Mouse (Mus musculus) right cerebral cortex, adult 18-20 months (tissue): ENCODE measurements around the gene Cyb5b.

ENCODE experiments used
- DNase-seq: peaks from one replicate; pipeline ENCODE4 v3.0.0; 2022; ENCODE audit warnings: mixed read lengths

Gene Cyb5b

DNA sequence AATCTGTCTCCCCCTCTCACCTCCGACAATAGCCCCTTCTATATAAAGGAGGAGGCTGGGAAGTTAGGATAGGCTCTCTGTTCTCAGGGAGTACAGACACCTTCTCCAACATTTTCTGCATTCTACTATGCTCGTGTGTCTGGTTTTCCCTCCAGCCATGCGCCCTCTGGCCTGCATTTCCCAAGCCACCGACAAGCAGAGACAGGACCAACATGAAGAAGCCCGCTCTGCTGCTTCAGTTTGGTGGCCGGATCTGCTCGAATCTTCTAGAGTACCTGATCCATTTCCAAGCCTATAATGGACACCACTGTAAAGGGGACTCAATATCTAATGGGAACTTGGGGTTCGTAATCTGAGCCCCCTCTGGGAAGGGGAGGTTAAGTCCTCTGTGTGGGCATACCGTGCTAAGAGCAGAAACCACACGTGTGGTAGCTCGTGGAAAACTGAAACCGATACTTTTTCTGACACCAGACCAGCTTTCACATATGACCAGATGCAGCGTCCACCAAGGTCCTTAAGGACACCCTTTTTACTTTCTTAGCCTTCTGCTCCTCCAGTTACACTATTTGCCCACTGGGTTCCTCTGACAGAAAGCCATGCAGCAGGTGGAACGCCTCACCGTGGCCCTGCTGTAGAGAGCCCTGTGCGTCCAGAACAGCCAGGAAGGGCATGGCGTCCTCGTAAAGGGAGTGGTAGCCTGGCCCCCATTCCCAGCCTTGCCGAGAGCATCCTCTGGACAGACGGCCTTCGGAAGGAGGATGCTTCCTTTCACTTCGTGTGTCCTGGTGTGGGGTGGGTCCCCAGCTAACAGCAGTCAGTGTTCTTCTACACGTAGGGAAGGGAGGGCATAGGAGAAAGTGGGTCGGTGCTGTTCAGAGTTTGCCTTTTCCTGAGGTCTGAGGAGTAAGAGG is 17.6 kb upstream of the Cyb5b start:
- no peak for DNase-seq

DNA sequence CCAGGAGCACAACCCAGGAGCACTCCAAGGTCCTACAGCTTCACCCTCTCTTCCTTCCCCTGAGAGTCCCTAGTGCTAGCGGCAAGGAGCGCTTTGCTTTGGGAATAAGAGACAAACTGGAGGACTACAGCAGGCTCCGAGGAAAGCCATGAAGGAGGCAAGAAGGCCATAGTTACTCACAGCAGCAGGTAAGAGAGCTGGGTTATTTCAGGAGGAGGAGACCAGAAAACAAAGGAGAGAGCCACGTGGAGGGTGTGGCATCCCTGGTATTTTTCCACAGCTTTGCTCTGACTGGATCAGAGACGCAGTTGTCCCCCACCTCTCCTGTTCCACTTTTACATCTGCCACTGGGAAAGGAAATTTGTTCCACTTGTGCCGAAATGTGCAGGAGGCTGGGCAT is 16.6 kb upstream of the Cyb5b start:
- DNase-seq = no peak

DNA sequence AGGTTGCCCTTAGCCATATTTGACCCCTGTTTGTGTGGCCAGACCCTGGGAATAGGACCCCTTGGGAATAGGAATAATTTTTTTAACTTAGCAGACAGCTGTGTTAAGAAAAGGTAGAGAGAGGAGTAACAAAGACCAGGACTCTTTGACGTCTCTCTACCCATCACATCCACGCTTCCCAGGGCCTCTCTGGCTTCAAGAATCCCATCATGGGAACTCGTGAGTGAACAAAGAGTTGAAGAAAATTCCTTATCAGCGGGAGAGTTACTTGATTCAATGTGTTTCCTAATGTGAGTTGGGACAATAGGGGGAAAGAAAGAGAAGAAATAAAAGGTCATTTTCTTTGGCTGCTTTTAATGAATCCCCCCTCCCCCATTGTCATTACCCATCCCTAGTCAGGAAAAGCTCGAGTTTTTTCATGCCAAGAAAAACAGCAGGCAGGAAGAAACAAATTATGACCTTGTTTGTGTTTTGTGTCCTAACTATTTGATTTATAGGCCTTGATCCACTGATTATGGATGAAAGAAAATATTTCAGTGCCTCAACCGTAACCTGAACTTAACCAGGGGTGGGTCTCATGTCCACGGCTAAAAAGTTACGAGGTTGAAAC is 14.3 kb upstream of the Cyb5b start:
- DNase-seq = no peak

DNA sequence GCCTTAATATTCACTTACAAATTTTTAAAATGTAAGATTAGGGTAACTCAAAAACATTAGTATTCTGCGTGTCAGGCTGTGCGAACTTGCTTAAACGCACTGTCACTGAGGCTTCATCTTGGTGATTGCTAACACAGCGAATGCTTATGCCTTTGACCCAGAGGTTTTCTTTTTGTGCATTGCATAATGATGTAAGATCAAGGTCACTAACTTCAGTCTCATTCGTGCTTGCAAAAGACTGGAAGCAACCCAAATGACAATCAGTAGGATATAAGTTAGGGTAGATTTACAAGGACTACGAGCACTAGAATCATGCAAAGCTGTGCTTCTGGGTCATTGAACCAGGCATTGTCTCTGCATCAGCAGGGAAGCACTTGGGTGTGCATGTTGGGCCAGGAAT is 12.8 kb upstream of the Cyb5b start:
- DNase-seq = no peak

DNA sequence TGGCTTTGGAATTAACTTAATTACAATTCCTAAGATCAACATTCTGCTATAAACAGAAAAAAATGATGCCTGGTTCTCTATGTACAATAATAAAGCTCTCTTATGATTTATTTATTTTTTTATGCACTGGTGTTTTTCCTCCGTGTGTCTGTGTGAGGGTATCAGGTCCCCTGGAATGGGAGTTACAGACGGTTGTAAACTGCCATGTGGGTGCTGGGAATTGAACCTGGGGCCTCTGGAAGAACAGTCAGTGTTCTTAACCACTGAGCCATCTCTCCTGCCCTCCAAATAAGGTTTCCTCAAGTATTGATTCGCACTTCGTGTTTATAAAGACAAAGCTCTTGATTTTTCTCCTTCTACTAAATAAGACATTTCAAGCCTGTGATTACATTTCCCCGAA is 12.1 kb upstream of the Cyb5b start:
- DNase-seq = no peak

- DNase-seq = no peak
Observed at GRCm38 (mm10) chr8:107139704-107140470, 10.6 kb upstream of the Cyb5b start.

- no peak for DNase-seq
Observed at GRCm38 (mm10) chr8:107142539-107142938, 7.9 kb upstream of the Cyb5b start.

GRCm38 (mm10) chr8:107143501-107143900 is 6.9 kb upstream of the Cyb5b start:
- DNase-seq = no peak

GRCm38 (mm10) chr8:107146186-107146585 is 4.3 kb upstream of the Cyb5b start:
- DNase-seq = no peak

GRCm38 (mm10) chr8:107148802-107149201 is 1.6 kb upstream of the Cyb5b start:
- DNase-seq = peak; percentile 19

DNA sequence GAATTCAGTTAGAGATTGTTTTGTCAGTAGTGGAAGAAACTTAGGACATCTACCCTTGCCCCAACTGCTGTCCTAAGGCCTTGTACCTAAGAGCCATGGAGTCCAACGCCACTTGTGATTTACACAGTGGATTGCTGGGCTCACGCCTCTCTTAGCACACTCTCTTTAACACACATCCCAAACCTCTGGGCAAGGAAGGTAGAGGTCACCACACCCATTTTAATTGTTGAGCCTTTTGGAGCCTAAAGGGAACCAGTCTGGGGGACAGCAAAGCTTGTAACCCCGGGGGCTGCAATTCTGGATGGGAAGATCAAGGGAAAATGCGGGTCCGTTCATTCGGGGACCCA is 410 bp upstream of the Cyb5b start:
- no peak for DNase-seq

GRCm38 (mm10) chr8:107151212-107151920 is 926 bp downstream of the Cyb5b start:
- no peak for DNase-seq

- DNase-seq = no peak
Observed at GRCm38 (mm10) chr8:107153326-107154210, 3.1 kb downstream of the Cyb5b start.

DNA sequence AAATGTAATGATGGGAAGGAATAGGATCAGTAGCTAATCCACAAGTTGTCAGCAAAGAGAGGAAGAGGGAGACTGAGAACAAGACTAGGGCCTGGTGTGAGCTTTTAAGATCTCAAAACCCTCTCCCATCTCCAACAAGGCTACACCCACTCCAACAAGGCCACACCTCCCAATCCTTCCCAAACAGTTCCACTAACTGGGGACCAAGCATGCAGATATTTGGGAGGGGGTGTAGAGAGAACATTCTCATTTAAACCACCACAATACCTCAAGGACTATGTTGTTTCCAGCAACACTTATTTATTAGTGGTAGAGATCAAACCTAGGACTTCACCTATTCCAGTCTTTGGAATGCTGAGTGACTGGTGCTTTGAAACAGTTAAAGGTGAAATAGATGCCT is 6.4 kb downstream of the Cyb5b start:
- no peak for DNase-seq

- no peak for DNase-seq
Observed at GRCm38 (mm10) chr8:107157836-107158235, 7.4 kb downstream of the Cyb5b start.

DNA sequence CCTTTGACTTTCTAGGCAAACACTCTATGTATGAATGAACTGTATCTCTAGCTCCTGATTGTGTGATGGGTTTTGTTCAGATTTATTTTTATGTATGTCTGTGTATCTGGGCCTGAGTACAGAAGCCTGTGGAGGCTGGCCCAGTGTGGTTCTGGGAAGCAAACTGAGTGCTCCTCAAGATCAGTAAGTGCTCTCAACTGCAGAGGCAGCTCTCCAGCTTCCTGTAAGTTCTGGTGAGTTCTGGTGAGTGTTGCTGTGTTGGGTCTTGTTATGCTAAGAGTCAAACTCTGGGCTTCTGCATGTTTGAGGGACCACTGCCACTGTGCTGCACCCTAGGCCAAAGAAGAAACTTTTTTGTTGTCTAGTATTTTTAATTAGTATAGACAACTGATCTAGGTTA is 8.4 kb downstream of the Cyb5b start:
- DNase-seq = no peak

- no peak for DNase-seq
Observed at GRCm38 (mm10) chr8:107164251-107164773, 13.9 kb downstream of the Cyb5b start.

DNA sequence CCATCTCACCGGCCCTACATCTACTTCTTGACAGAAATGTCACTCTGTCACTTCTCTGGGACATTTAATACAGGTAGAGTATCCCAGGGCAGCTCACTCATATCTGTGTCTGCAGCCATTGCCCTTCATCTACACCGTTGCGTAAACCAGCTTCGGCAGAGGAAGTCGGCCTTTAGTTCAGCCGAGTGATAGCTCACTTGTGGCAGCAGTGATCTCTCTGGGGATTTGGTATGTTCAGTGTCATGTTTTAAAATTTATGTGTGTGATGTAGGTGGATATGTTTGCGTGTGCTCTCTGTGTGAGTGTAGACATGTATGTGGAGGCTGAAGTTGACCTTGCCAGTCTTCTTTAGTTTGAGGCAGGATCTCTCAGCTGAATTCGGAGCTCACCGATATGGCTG is 15.3 kb downstream of the Cyb5b start:
- DNase-seq = no peak

DNA sequence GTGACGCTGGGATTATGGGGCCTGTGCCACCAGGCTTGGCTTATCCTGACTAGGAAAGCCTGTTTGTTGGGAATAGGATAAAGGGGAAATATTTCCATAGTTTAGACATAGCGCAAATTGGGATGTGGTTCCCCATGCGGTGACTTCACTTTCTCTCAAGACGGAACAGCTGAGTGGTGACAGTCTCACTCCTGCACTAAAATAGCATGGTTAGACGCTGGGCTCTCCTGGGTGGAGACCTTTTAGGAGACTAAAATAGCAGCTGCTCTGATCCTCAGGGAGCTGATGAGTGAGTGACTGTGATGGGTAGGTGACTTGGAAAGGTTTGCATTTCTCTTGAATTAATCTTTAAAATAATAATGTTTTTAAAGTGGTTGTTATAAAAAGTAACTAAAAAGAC is 17.4 kb downstream of the Cyb5b start:
- DNase-seq = no peak

DNA sequence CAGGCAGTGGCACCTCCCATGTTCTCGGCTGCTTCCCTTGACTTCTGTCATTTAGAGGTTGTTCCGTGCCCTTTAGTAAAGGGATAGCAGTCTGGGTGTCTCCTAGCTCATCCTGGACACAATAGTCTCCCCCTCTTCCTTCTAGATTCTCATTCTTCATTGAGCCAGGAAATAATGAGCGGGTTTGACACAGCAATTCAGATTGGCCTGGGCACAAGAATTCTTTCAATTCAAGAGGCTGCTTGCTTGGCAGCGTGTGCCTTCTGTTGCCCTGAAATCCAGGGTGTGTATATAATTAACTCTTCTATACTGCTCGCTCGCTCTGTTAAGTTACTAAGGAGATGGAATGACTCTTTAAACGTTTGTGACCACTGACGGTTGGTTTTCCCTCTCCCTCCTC is 21.7 kb downstream of the Cyb5b start:
- no peak for DNase-seq

- no peak for DNase-seq
Observed at GRCm38 (mm10) chr8:107172969-107173645, 22.7 kb downstream of the Cyb5b start.
